Mouse (Mus musculus) common myeloid progenitor, adult 5-6 weeks (primary cell): ENCODE data around the gene Crip1. TPM values are rescaled to one million over a fixed set of nuclear protein-coding genes. Genes with fewer than 3 reads are reported as not detected.
"Not testable (repeated sequence)": the region's sequence is repeated elsewhere in the genome, so short reads cannot be mapped to it uniquely, and the experiment has no call there.

Experiments used
- ATAC-seq: replicated peaks from 2 replicates; pipeline ENCODE4 v1.8.0; 2016; ENCODE audit warnings: low read depth, mild to moderate bottlenecking, moderate TSS enrichment, inconsistent platforms; ENCODE audit not compliant: poor library complexity, severe bottlenecking
- total RNA-seq: library from RNA; stranded (forward); fragments of 200-1000, 187-1606 nt; gene quantifications from 2 replicates; pipeline ENCODE4 v1.2.3, GENCODE M21; 2017

Crip1 gene
- total RNA-seq, 1 experiment from 2014 or later: 337 TPM

DNA sequence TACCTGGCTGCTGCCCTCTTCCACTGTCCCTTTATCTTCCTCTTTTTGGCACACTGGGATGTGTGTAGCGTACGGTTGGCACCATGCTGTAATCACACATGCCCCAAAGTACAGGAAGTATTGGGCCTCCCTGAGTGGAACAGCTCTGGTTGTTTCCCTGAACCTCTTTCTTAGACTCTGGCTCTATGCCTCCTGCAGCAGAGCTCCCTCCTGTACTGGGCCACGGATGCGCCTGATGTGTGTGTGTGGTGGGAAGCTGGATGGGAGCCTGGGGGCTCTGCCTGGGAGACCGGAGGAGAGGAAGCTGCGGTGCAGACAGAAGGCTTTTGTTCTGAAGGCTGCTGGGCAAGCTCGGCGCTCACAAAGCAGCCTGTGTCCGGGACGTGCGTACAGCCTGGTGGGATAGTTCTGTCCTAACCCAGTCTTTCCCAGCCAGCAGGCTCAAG lies 17.5 kb downstream of the Crip1 start:
- peak; percentile 27 for ATAC-seq

DNA sequence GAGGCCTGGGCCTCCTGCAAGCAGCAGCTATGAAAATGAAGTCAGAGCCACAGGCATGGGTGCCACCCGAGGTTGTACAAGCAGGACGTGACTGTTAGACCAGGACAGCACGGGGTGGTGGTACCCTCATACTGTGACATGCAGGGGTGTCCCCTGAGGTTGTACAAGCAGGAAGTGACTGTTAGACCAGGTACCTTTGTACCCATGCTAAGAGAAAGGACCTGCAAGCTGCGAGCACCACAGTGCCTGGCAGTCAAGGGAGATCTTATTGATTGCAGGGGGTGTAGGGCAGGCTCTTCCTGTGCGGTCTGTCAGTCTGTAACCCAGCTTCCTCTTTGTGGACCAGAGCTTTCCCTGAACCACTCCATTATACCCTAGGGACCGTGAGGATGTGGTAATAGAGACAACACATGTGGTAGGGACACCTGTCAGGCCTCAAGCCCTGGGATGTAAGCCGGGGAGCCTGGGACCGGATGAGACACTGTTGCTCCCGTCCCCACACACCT lies 22.0 kb downstream of the Crip1 start:
- peak; percentile 90 for ATAC-seq

- no peak for ATAC-seq
Observed at GRCm38 (mm10) chr12:113176960-113177725, 31.0 kb downstream of the Crip1 start.

GRCm38 (mm10) chr12:113181020-113181419 lies 34.9 kb downstream of the Crip1 start:
- ATAC-seq: no peak

DNA sequence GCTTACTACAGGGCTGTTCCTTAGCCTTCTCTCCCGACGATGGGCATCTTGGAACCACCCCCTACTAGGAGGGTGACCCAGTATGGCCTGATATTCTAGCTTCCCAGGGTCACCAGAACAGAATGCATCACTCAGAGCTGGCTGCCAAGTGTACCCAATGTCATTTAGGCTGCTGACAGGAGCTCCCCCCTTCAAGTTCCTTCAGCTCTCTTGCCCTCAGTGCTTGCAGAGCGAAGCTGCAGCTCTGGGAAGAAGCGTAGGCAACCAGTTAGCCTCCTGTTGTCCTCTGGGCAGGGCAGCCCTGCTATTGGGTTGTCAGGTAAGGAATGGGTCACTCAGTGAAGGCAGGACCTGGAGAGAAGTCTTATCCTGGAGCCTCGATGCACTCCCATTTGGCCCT lies 38.8 kb downstream of the Crip1 start:
- ATAC-seq: no peak

GRCm38 (mm10) chr12:113185442-113186291 lies 39.6 kb downstream of the Crip1 start, which contains the start of gene Tmem121:
Gene Tmem121 (plus strand): TSS chr12:113185930.
- ATAC-seq: no peak

DNA sequence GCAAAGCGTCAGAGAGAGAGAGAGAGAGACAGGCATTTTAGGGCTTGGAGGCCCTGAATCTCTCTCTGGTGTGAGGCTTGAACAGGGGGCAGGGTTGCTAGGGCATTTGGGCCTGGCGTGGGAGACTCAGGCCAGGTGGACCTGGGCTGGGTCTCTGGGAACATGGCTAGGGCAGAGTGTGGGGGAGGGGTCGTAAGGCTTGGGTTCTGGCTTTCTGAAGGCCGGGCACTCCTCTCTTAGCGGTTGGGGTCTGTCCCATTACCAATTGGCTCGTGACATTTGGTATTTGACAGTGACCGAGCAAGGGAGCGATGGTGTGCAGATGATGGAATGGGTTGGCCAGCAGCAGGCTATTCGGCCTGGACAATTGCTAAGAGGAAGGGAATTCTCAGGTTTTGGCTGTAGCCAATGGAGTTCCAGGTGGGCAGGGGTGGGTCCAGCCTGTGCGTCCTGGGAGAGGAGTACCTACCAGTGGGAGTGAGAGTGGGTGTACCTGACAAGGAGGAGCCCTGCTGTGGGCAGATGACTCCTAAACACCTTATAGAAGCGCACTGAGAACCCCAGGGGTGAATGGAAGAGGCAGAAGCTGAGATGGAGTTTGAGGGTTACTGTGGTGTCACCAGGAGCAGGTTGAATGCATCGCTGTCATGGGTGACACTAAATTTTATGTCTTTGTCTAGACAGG lies 40.4 kb downstream of the Crip1 start:
- ATAC-seq: no peak

DNA sequence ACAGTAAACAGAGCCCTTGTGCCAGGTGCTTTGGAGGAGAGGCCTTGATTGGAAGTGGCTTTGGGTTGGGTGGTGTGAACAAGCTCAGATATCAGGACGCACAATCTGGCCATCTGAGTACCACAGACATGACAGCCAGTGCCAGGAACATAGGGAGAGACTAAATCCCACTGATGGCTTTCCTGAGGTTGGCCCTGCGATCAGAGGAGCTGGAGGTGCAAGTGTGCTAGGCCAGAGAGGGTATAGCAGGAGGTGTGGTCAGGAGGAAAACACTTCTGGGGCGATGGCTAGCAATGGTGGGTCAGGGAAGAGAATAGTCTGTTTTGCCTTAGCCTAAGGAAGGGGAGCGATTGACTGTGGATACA lies 40.9 kb downstream of the Crip1 start:
- no peak for ATAC-seq

DNA sequence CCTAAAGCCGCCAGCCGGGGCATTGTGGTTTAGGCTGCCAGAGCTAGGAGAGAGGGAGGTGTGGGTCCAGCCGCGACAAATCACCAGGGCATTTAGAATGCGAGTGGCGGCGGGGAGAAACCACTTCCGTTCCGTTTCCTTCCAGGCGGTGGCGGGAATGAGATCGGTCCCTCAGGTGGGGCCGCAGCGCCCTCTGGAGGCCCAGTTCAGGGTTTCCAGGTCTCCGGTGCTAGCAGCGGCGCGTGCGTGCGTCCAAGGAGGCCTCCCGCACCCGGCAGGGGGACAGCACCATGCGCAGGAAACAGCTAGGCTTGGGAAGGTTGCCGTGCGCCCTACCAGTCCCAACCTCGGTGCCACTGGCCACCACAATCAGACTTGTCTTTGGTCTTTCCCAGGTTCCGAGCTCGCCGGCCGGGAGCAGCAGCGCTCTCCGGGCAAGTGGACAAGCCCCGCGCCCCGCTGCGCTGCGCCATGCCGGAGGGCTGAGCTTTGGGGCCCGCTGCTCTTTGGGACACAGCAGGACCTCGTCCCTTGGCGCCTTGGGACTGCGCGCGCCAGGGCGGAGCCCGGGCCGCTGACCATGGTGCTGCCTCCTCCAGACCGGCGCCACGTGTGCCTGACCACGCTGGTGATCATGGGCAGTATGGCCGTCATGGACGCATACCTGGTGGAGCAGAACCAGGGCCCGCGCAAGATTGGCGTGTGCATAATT lies 41.6 kb downstream of the Crip1 start:
- ATAC-seq: peak; percentile 84

DNA sequence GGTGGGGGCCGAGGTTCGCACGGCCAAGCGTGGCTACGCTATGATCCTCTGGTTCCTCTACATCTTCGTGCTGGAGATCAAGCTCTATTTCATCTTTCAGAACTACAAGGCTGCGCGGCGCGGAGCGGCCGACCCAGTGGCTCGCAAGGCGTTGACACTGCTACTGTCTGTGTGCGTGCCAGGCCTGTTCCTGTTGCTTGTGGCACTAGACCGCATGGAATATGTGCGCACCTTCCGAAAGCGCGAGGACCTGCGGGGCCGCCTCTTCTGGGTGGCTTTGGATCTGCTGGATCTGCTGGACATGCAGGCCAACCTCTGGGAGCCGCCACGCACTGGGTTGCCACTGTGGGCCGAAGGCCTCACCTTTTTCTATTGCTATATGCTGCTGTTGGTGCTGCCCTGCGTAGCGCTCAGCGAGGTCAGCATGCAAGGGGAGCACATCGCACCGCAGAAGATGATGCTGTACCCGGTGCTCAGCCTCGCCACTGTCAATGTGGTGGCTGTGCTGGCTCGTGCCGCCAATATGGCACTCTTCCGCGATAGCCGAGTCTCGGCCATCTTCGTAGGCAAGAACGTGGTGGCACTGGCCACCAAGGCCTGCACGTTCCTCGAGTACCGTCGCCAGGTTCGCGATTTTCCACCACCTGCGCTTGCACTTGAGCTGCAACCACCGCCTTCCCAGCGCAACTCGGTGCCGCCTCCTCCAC lies 42.4 kb downstream of the Crip1 start:
- no peak for ATAC-seq

GRCm38 (mm10) chr12:113193423-113193822 lies 47.3 kb downstream of the Crip1 start:
- ATAC-seq: no peak

GRCm38 (mm10) chr12:113199132-113199531 lies 53.0 kb downstream of the Crip1 start:
- not testable (repeated sequence) for ATAC-seq

DNA sequence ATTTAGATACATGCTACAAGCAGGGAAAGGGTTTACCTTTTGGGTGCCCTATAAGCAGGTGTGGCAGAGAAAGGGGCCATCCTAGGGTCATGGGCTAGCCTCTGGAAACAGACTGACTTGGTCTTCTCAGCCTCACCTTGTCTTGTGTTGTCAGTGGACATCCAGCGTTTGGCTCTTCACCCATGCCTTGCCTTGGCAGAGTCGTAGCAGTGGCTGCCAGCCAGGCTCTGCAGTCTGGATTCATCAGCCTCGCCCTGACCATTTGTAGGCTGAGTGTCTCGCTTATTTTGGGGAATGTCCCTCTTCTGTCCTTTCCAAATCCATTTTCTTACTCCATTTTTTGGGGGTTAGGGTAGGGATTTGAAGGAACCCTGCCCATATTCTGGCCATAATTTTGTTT lies 55.2 kb downstream of the Crip1 start:
- ATAC-seq: no peak

GRCm38 (mm10) chr12:113202008-113202407 lies 55.9 kb downstream of the Crip1 start:
- ATAC-seq: no peak

Other genes with a start within 250 kb of the Crip1 start
- 1.5 and 6.3 TPM in 2 replicates for gene Jag2, start 216.5 kb upstream of the Crip1 start, total RNA-seq
- gene Nudt14, start 204.2 kb upstream of the Crip1 start, total RNA-seq: 17.4 and 27.8 TPM in 2 replicates
- gene Btbd6, start 169.8 kb upstream of the Crip1 start, total RNA-seq: 3.2 and 7.4 TPM in 2 replicates
- gene Brf1, start 145.6 kb upstream of the Crip1 start, total RNA-seq: 52.4 and 55.2 TPM in 2 replicates
- 15.5 and 15.9 TPM in 2 replicates for gene Pacs2, start 131.8 kb upstream of the Crip1 start, total RNA-seq
- gene Tex22, start 71.8 kb upstream of the Crip1 start, total RNA-seq: not detected in 2 replicates
- 46.9 and 53.3 TPM in 2 replicates for gene Mta1, start 48.0 kb upstream of the Crip1 start, total RNA-seq
- 6.3 and 7.3 TPM in 2 replicates for gene Crip2, start 6.1 kb upstream of the Crip1 start, total RNA-seq
- gene Tedc1, start 10.1 kb downstream of the Crip1 start, total RNA-seq: 19.2 and 19.6 TPM in 2 replicates
- gene Tmem121, start 39.6 kb downstream of the Crip1 start, total RNA-seq: 1.2 TPM in 1 of 2 replicates, not detected in the other